Mouse (Mus musculus): ENCODE measurements around the gene Elobl.
A peak's percentile ranks its signal among the peaks of the same experiment; 100 is the strongest.

Elobl gene

DNA sequence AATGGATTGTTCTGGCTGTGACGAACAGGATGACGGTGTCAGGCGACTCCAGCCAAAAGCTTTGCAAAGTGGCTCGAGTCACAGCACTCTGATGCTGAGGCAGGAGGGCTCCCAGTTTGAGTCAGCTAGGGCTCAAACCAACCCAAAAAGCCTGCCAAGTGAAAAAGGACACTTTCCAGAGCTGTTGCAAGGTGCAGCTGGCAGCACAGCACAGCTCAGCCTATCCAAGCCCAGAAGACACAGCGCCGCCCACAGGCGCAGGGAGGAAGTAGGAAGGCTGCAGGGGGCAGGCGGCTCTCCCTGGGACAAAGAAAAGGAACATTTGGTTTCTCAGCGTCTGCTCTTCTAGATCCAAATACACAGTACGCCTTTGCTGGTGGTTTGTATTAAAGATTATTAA, 19.9 kb upstream of the Elobl start:
- DNase-seq: no peak

DNA sequence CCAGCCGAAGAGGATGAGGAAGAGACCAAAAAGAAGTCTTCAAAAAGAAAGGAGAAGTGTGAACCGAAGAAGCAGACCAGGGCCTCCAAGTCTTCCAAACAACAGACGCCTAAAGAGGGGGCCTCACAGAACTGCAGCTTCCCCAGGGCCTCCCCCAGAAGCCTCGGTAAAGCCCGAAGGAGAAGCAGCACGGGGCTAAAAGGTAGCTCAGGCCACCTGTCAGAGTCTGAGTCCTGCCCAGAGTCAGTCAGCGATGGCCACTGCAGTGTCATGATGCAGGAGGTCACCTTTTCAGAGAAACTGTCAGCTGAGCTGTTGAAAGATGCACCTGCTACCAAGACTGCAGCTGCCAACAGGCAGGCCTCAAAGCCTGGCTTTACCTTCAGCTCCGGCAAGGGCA, 14.6 kb upstream of the Elobl start:
- no peak for DNase-seq

DNA sequence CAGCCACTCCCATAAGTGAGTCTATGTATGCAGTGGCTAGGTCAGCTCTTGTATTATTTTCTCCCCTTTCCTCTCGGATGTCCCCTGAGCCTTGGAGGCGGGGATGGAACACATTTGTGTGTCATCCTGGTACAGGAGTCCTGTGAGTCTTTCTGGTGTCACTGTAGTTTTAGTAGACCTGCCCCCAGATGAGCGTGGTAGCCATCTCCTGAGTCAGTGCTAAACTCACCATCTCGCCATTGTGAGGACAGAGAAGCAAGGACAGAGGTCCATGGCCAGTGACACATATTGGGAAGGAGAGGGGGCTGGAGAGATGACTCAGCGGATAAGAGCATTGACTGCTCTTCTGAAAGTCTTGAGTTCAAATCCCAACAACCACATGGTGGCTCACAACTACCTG, 10.5 kb upstream of the Elobl start:
- DNase-seq: no peak

DNA sequence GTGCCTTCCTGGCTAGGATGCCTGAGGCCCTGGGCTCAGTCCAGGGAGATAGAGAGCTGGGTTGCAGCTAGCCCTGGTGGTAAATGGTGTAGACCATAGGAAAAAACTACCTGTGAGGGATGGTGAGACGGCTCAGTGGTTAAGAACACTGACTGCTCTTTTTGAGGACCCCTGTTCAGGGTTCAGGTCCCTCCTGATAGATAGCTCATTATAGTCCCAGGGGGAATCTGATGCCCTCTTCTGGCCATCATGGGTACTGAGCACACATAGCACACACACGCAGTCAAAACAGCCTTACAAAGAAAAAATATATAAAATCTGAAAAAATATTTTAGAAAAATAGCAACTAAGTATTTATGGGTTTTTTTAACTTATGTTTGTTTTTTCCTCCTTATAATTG, 9.6 kb upstream of the Elobl start:
- no peak for DNase-seq

DNA sequence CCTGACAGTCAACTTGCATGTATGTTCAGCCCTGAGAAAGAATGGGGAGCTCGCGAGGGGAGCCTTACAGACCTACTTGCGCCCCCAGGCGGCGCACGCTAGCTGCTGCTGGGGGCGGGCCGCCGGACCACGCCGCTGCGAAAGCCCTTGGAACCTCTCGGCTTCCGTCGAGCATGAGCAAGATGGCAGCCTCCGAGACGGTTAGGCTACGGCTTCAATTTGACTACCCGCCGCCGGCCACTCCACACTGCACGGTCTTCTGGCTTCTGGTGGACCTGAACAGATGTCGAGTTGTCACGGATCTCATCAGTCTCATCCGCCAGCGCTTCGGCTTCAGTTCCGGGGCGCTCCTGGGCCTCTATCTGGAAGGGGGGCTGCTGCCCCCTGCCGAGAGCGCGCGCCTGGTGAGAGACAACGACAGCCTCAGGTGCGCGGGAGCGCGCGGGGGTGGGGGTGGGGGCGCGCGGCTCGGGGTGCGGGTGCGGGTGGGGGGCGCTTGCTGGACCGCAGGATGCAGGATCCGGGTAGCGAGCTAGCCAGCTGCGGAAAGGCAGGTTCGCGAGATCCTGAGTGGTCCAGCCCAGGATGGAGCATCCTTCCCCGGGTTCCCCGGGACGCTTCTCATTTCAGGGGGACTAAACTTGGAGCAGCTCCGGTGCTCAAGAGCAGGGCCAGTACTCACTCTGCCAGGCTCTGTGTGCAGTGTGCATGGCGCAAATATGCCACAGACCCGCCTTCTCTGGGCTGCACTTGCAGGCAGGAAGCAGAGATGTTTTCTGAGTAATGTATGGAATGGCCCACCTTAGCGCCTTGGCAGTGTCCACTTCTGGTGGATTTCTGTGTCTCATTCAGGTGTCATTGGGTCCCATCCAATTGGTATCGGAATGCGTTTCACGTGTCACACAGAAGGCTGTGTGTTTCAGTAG, 7.3 kb upstream of the Elobl start:
- DNase-seq: peak; percentile 90 to 94

DNA sequence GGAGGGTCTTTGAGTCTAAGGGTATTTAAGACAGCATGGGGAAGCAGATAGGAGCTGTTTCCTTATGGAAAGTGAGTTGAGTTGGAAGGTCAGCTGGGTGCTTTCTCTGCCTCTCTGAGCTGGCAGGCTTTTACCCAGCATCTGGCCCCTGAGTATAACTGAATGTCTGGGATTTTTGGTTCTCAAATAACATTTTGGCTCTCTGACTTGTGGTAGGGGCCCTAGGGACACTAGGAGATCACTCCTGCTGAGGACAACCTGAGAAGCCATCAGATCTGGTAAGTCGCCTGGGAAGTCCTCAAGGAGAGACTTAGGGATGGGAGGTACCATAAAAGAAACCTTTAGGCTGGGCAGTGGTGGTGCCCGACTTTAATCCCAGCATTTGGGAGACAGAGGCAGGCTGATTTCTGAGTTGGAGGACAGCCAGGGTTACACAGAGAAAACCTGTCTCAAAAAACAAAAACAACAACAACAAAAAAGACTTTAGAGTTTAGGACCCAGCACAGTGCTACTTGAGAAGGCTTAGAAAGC, 3.5 kb upstream of the Elobl start, which contains the start of gene Coil:
TSS of gene Coil (plus strand) at position 51 of the 531 bp plus-strand sequence.
- no peak for DNase-seq

DNA sequence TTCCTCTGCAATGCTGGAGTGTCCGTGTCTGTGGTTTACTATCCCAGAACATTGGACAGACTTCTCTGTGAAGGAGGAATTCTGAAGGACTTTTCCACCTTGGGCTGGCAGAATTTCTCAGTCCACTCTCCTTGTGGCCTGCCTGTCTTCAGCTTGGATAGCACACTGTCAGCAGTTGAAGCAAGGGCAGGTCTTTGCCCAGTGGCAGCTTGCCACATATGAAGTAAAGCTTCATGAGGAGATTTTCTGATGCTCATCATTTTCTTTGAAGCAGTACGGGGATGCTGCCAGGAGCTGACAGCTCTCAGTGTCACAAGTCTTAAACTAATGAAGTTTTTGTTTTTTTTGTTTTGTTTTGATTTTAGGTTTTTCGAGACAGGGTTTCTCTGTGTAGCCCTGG, 7.9 kb downstream of the Elobl start:
- no peak for DNase-seq

DNA sequence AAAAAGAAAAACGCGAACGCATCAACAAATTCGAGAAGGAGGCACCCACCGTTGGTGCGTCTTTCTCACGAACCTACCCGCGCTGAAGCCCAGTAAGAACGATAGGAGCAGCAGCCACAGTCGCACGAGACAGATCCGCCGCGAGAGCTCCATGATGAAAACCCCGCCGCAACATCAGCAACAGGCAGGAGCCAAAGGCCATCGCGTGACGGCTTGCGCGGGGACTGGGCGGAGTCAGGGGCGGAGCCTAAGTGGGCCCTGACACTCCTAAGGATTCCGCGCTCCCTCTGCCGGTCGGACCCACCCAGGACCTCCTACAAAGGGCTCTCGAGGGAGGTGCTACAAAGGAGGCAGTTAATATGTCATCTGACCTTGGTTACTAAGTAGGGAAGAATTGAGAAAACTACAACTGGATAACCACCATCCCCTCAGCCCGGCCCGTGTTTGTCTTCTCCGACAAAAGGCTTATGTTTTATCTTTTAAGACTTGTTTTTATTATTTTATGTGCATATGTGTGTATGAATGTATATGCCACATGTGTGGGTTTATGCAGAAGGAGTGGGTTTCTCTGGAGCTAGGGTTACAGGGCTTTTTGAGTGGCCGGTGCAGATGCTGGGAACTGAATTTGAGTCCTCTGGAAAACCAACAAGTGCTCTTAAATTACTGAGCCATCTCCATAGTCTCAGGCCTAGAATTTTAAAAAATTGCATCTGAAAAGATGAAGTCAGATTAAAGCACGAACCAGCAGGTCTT, 11.3 kb downstream of the Elobl start, which contains the start of gene Scpep1:
TSS of gene Scpep1 (minus strand) at position 249 of the 753 bp plus-strand sequence.
- peak; percentile 97 to 98 for DNase-seq

DNA sequence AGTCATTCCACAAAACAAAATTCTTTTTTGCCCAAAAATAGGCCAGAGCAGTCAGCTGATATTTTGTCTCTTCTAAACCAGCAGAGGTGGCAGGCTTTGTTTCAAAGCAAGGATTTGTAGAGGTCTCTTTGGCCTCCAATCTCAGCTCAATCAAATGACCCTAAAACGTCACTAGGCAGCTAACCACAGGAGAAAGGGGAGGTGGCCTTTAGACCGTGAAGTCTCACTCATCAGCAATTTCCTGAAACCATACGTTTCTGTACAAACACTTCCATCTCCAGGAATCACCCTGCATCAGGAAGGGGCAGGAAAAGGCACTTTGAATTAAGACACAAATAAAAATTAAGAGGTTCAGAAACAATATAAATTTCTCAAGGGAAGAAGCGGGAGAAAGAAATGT, 11.9 kb downstream of the Elobl start:
- peak in 1 of 2 experiments; percentile 29 for DNase-seq

DNA sequence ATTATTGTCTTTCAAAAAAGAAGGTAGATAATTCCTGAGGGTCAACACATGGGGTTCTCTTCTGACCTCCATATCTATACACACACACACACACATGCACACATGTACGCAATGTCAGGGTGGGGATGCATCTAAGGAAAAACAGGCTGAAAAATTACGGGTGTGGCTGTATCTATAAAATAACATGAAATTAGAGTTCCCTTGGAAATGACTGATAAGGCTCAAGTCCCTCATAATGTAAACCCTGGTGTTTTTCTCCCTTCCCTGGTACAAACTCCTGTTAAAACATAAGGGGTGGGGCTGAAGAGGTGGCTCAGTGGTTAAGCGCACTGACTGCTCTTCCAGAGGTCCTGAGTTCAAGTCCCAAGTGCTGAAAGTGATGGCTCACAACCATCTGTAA, 13.1 kb downstream of the Elobl start:
- no peak for DNase-seq

DNA sequence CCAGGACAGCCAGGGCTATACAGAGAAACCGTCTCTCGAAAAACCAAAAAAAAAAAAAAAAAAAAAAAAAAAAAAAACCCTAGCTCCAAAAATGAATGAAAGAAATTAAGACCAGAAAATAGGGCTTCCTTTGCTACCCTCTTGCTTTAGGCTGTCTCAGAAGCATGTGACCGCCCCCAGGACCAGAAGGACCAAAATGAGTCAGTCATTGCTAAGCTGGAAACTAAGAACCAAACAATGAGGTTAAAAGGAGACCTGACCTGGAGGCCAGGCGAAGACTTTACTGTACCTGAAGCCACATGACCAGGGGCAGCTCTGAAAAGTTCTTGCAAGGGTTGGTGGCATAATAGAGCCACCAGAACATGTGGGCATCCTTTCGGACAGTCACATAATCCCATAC, 14.6 kb downstream of the Elobl start:
- DNase-seq: no peak

DNA sequence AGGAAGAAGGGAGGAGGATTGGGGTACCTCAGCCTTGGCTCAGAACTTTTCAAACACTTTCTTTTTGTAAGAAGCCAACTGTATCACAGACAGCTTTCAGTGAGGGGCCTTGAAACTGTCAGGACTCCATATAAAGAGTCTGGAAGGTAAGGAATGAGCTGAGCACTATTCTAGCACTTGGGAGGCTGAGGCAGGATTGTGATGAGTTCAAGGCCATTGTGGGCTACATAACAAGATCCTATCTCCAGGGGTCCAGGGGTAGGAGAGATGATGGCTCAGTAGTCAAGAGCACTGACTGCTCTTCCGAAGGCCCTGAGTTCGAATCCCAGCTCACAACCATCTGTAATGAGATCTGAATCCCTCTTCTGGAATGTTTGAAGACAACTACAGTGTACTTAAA, 15.2 kb downstream of the Elobl start:
- no peak for DNase-seq

DNA sequence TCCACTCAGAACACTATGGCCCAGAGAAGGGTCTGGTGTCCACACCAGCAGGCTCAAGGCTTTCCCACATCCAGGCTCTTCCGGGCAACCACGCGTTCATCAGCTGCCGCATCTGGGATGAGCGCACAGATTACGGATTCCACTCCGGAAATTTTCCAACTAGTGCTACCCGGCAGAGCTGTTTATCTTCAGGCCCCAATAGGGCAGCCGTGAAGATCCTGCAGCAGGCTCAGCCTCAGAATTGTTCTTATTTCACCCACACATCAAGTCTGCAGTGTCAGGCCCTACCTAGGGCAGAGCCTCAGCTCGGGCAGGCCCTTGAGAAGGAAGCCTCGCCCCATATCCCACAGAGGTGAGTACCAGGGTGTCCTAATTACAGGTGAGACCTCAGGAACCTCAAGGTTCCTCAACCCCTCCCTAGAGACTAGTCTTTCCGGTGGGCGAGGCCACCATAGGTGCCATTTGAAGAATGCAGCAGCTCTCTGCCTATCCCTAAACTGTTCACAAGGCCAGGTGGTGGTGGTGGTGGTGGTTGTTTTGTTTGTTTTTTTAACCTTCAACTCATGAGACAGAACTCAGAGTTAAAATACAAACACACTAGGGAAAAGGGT, 16.0 kb downstream of the Elobl start:
- no peak for DNase-seq

DNA sequence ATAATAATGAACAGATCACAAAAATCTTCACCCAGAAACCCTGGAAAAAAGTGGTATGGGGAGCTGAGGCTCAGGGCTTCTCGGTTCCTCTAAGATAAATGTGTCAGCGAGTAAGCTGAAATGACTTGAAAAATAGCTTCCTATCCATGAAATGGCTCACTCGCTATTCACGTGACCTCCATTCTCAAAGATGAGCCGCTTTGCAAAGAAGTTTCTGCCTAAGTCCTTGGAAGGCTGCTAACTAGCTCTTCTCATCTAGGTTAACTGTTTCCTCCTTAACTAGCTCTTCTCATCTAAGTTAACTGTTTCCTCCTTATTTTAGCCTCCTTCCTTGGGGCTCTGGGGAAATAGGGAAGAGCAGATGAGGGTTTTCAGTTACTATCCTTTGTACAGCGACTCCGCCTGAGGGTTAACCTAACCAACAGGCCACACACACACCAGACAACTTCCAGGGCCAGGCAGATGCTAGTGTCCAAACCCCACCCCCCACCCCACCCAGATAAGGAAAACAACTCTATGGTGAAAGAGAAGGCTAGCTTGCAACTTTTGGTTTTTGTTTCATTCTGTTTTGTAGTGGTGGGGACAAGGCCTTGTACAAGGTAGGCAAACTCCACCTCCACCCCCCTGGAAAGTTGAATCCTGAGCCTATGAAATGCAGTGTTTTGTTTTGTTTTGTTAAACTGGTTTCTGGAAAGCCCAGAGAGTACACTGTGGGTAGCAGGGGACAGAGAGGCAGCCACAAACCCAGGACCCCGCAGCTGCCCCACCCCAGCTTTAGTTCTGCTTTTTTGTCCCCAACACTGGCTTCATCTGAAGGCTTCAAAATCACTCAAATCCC, 16.7 kb downstream of the Elobl start:
- DNase-seq: no peak

DNA sequence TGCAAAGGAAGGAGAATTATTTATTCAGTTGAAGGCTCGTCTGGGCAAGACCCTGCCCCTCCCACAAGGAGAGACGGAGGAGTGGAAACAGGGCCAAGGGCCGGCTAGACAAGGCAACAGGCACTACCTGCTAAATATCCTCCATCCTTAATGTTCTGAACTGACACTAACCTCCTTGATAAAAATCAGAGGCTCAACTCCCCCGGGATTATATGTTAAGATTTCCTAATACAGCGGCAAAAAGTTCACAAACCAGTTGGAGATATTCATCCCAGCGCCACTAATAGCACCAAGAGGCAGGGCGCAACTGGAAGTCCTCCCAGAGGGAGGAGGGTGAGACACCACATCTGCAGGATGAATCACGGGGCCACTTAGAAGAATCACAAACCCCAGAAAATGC, 17.8 kb downstream of the Elobl start:
- no peak for DNase-seq

DNA sequence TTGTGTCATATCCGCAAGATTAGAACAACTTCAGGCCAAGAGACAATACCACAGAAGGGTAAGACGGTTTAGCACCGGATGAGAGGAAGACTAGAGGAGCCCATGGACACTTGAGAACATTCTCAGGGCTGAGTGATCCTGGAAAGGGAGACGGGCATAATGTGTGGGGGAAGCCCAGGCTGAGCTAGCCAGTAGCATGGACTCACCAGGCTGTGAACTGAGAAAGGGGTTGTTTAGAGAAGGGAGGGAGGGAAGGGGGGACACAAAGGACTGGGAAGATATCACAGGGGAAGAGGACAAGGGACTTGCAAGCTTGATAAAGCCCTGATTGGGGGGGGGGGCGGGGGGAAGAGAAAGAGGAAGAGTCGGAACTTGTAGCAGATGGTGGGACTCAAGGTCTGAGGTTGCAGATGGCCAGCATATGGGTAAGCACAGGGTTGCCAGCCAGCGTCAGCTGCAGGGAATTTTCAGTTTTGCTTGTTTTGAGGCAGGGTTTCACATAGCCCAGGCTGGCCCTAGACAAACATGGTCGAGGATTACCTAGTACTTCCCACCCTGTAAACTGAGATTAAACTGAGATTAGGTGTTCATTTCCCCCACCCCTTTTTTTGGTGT, 20.7 kb downstream of the Elobl start:
- DNase-seq: no peak

DNA sequence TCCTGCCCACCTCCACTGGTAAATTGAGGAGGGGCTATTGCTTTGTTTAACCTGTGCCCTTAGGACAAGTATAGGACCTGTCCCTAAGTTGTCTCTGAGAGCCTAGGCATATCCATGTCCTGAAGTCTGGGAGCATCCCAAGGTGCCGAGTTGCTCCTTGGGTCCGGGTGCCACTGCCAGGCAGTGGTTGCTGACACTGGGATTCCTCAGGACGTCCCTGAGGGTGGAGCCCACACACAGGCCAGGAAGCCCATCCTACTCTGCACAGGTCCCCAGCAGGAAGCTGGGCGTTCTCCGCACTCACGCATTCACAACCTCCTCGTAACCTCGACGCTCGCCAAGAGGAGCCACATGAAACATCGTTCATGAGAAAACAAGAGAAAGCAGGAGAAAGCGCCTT, 25.2 kb downstream of the Elobl start:
- DNase-seq: no peak

DNA sequence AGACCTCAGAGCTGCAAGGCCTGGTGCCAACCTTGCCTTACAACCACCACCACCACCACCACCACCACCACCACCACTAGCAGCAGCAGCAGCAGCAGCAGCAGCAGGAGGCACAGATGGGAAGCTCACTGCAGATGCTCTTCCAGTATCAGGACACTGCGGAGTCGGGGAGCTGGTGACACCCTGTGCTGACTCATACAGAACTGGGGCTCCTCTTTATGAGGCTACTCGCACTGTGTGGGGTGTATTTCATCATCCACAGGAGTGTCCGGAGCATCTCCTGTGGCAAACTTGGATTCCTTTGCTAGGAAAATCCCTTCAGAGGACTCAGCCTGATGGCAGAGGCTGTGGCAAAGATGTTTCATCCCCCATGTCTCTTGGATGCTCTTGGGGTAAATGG, 27.1 kb downstream of the Elobl start:
- DNase-seq: no peak

DNA sequence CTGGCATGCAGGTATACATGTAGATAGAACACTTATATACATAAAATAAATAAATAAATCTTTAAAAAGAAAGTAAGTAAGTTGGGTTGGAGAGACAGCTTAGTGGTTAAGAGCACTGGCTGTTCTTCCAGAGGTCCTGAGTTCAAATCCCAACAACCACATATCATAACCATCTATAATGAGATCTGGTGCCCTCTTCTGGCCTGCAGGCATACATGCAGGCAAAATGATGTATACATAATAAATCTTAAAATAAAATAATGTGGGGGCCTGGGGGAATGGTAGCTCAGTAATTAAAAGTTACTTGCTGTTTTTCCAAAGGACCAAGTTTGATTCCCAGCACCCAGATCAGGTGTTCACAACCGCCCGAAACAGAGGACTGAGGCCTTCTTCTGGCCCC, 28.0 kb downstream of the Elobl start:
- DNase-seq: no peak

DNA sequence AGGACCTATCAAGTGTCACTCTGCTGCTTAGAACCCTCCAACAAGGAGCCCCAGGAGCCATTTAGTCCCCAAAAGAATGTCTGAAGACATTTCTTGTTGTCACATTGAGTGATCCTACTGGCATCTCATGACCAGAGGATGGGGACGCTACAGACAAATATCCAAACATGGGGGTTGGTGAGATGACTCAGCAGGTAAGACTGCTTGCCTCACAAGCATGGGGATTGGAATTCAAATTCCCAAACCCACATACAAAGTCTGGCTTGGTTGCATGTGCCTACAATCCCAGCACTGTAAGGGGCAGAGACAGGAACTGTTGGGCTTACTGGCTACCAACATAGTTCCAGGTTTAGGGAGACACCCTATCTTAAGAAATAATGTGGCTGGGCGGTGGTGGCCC, 28.8 kb downstream of the Elobl start:
- no peak for DNase-seq

DNA sequence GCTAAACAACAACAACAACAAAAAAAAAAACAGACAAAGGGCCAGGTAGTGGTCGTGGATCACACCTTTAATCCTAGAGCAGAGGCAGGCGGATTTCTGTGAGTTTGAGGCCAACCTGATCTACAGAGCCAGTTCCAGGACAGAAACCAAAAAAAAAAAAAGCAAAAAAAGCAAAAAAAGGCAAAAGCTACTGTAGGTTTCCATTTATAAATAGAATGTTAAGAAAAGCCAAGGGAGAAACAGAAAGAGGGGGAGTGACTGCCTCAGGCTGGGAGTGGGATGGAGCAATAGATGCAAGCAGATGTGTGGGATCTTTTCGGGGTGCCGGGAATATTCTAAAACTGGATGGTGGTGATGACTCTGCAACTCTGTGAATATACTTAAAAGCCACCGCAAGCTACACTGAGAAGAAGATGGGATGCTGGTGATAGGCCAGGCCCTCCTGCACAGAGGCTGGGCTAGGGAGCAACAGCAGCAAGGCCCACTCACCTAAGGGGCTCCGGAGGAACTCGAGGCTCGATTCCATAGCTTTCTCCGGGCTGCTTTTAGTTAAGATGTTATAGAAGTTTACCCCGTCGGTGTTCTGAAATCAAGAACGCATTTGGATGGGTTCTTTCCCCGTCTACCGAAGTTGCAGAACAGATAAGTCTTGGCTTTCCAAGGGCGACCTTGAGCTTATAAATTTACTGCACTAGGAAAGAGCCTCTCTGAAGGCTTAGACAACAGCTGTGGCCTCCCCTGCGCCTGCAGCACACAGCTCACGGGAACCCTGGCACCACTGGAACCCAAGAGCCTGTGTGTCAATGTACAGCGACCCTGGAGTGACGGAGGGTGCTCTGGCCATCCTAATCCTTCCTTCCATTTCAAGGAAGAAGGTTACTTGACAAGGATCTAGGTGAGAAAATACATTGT, 32.4 kb downstream of the Elobl start:
- no peak for DNase-seq
